Mouse (Mus musculus) limb, embryonic 12.5 days (tissue): ENCODE data around the gene Ccni. TPM values are rescaled to one million over a fixed set of nuclear protein-coding genes. Genes with fewer than 3 reads are reported as not detected.

Experiments
- ATAC-seq: fragments of 200-750 bp; cut with Nextera tagmentation; 2 replicates; pipeline ENCODE4 v1.8.0; 2017; ENCODE audit warnings: low read depth, moderate TSS enrichment; ENCODE audit not compliant: insufficient number of reproducible peaks, insufficient read depth, low FRiP score, low TSS enrichment
- H3K27ac ChIP-seq: fragments of 300-500 bp; sonication (generic); 2 replicates; pipeline ENCODE4 v1.5.1; 2016; ENCODE audit warnings: mild to moderate bottlenecking, moderate library complexity
- H3K27me3 ChIP-seq: fragments of 300-500 bp; sonication (generic); 2 replicates; pipeline ENCODE4 v1.6.1; 2016; ENCODE audit warnings: mild to moderate bottlenecking, moderate library complexity
- H3K36me3 ChIP-seq: fragments of 300-500 bp; sonication (generic); 2 replicates; pipeline ENCODE4 v1.6.1; 2016; ENCODE audit warnings: mild to moderate bottlenecking, moderate library complexity
- H3K4me1 ChIP-seq: fragments of 300-500 bp; sonication (generic); replicated peaks from 2 replicates; pipeline ENCODE4 v1.6.1; 2016
- H3K4me2 ChIP-seq: fragments of 300-500 bp; sonication (generic); 2 replicates; pipeline ENCODE4 v1.6.1; 2016; ENCODE audit warnings: mild to moderate bottlenecking, moderate library complexity
- H3K4me3 ChIP-seq: fragments of 300-500 bp; sonication (generic); replicated peaks from 2 replicates; pipeline ENCODE4 v1.5.1; 2016; ENCODE audit warnings: mild to moderate bottlenecking
- H3K9ac ChIP-seq: fragments of 300-500 bp; sonication (generic); replicated peaks from 2 replicates; pipeline ENCODE4 v1.6.1; 2016; ENCODE audit warnings: mild to moderate bottlenecking, moderate library complexity
- H3K9me3 ChIP-seq: fragments of 300-500 bp; sonication (generic); 2 replicates; pipeline ENCODE4 v1.6.1; 2016; ENCODE audit warnings: mild to moderate bottlenecking, moderate library complexity
- WGBS: fragments of 180-500 bp; shearing (Covaris S2); methylation state at CpG from one replicate; pipeline ENCODE4 v1.1.7; 2016; 5-methylcytosine and 5-hydroxymethylcytosine counted together
- polyA plus RNA-seq: library from polyadenylated mRNA; unstranded; fragments of >200 nt; fragmentation: Nextera tagmentation; extraction: Ambion mirVana; gene quantifications from 2 replicates; pipeline ENCODE4 v1.2.1, GENCODE M21; 2016

Ccni gene
- polyA plus RNA-seq, 1 experiment from 2014 or later = 150 TPM

GRCm38 (mm10) chr5:93154401-93154800 is 51.9 kb downstream of the Ccni start:
- Histone ChIP-seq H3K27ac (no peak overlapping the region), H3K4me1 (peaks cover 16% of the 10 kb centered on the region), H3K36me3 (peaks cover 83% of the 10 kb centered on the region), H3K9ac (no peak overlapping the region), H3K4me2 (no peak overlapping the region), H3K4me3 (no peak overlapping the region), H3K27me3 (no peaks in the 10 kb centered on the region), H3K9me3 (no peaks in the 10 kb centered on the region)
- ATAC-seq = no peak
- 91% methylated on average over 11 of the region's 11 CpGs for WGBS

GRCm38 (mm10) chr5:93152451-93152850 is 53.8 kb downstream of the Ccni start:
- 86% methylated on average over 4 of the region's 4 CpGs for WGBS
- Histone ChIP-seq H3K36me3 (peaks cover 72% of the 10 kb centered on the region), H3K9ac (no peak overlapping the region)

GRCm38 (mm10) chr5:93151985-93152384 is 54.3 kb downstream of the Ccni start:
- no peak overlapping the region for H3K4me3 ChIP-seq
- 85% methylated on average over 6 of the region's 6 CpGs for WGBS
- H3K4me1 ChIP-seq = peaks cover 16% of the 10 kb centered on the region
- H3K9ac ChIP-seq = no peak overlapping the region
- no peaks in the 10 kb centered on the region for H3K27me3 ChIP-seq
- 0 out of 2 replicates have a peak overlapping the region, but pooled peaks have one; percentile 24 for H3K27ac ChIP-seq
- no peak for ATAC-seq
- no peaks in the 10 kb centered on the region for H3K9me3 ChIP-seq
- H3K36me3 ChIP-seq = peaks cover 68% of the 10 kb centered on the region
- no peak overlapping the region for H3K4me2 ChIP-seq

More at GRCm38 (mm10) chr5:93152451-93152850, 53.8 kb downstream of the Ccni start:
- Histone ChIP-seq H3K4me1 (peaks cover 16% of the 10 kb centered on the region), H3K27ac (no peak overlapping the region), H3K4me3 (no peak overlapping the region), H3K4me2 (no peak overlapping the region), H3K9me3 (no peaks in the 10 kb centered on the region), H3K27me3 (no peaks in the 10 kb centered on the region)
- no peak; the same call in 1 of the 2 replicates for ATAC-seq

- peaks cover 25% of the 10 kb centered on the region for H3K4me1 ChIP-seq
- ATAC-seq = no peak
- H3K9ac ChIP-seq = no peak overlapping the region
- no peaks in the 10 kb centered on the region for H3K27me3 ChIP-seq
- WGBS = 86% methylated on average over 12 of the region's 12 CpGs
- no peak overlapping the region for H3K4me2 ChIP-seq
- no peaks in the 10 kb centered on the region for H3K9me3 ChIP-seq
- H3K36me3 ChIP-seq = peaks cover 60% of the 10 kb centered on the region
- H3K4me3 ChIP-seq = no peak overlapping the region
- no peak overlapping the region; the same call in 1 of the 2 replicates for H3K27ac ChIP-seq
Measured at GRCm38 (mm10) chr5:93149969-93150777, 56.1 kb downstream of the Ccni start.

- Histone ChIP-seq H3K9ac (no peak overlapping the region), H3K4me2 (no peak overlapping the region), H3K27ac (0 out of 2 replicates have a peak overlapping the region, but pooled peaks have one; percentile 35), H3K4me1 (peaks cover 23% of the 10 kb centered on the region), H3K36me3 (peaks cover 62% of the 10 kb centered on the region), H3K27me3 (no peaks in the 10 kb centered on the region), H3K4me3 (no peak overlapping the region), H3K9me3 (no peaks in the 10 kb centered on the region)
- ATAC-seq = no peak
- 81% methylated on average over 6 of the region's 6 CpGs for WGBS
Measured at GRCm38 (mm10) chr5:93145504-93145903, 60.8 kb downstream of the Ccni start.

- Histone ChIP-seq H3K36me3 (peaks cover 62% of the 10 kb centered on the region), H3K4me3 (no peak overlapping the region), H3K9ac (no peak overlapping the region), H3K27me3 (no peaks in the 10 kb centered on the region), H3K4me2 (no peak overlapping the region), H3K27ac (peak overlapping the region; percentile 62), H3K9me3 (no peaks in the 10 kb centered on the region), H3K4me1 (peaks cover 19% of the 10 kb centered on the region)
- no peak for ATAC-seq
- WGBS = 25% methylated on average over 5 of the region's 5 CpGs
Measured at GRCm38 (mm10) chr5:93144874-93145273, 61.4 kb downstream of the Ccni start.

GRCm38 (mm10) chr5:93143360-93144091 is 62.8 kb downstream of the Ccni start:
- H3K4me2 ChIP-seq = no peak overlapping the region
- H3K27me3 ChIP-seq = no peaks in the 10 kb centered on the region
- no peak for ATAC-seq
- no peaks in the 10 kb centered on the region for H3K9me3 ChIP-seq
- 0 out of 2 replicates have a peak overlapping the region, but pooled peaks have one; percentile 5 for H3K27ac ChIP-seq
- no peak overlapping the region for H3K4me3 ChIP-seq
- no peak overlapping the region for H3K9ac ChIP-seq
- 49% methylated on average over 12 of the region's 12 CpGs for WGBS
- H3K4me1 ChIP-seq = peaks cover 19% of the 10 kb centered on the region
- H3K36me3 ChIP-seq = peaks cover 70% of the 10 kb centered on the region

- no peak overlapping the region for H3K9ac ChIP-seq
- no peaks in the 10 kb centered on the region for H3K27me3 ChIP-seq
- no peak overlapping the region for H3K27ac ChIP-seq
- H3K4me2 ChIP-seq = no peak overlapping the region
- 87% methylated on average over 5 of the region's 5 CpGs for WGBS
- H3K36me3 ChIP-seq = peaks cover 55% of the 10 kb centered on the region
- no peak overlapping the region for H3K4me3 ChIP-seq
- peaks cover 27% of the 10 kb centered on the region for H3K4me1 ChIP-seq
- H3K9me3 ChIP-seq = 0 out of 2 replicates have a peak, but pooled peaks cover 3% of the 10 kb centered on the region
- ATAC-seq = no peak
Measured at GRCm38 (mm10) chr5:93140747-93141146, 65.5 kb downstream of the Ccni start.

- no peak for ATAC-seq
- Histone ChIP-seq H3K27me3 (no peaks in the 10 kb centered on the region), H3K4me3 (no peak overlapping the region), H3K27ac (no peak overlapping the region), H3K9ac (no peak overlapping the region), H3K4me1 (peaks cover 29% of the 10 kb centered on the region), H3K4me2 (no peak overlapping the region), H3K9me3 (0 out of 2 replicates have a peak, but pooled peaks cover 3% of the 10 kb centered on the region), H3K36me3 (peaks cover 55% of the 10 kb centered on the region)
- WGBS = 87% methylated on average over 9 of the region's 9 CpGs
Measured at GRCm38 (mm10) chr5:93139350-93139749, 66.9 kb downstream of the Ccni start.

- peak overlapping the region; percentile 81 for H3K27ac ChIP-seq
- H3K27me3 ChIP-seq = no peaks in the 10 kb centered on the region
- no peak overlapping the region for H3K9ac ChIP-seq
- peaks cover 49% of the 10 kb centered on the region for H3K4me1 ChIP-seq
- ATAC-seq = peak; percentile 60; the same call in 1 of the 2 replicates
- 56% methylated on average over 5 of the region's 5 CpGs for WGBS
- peaks cover 38% of the 10 kb centered on the region for H3K36me3 ChIP-seq
- H3K9me3 ChIP-seq = 0 out of 2 replicates have a peak, but pooled peaks cover 3% of the 10 kb centered on the region
- H3K4me3 ChIP-seq = no peak overlapping the region
- no peak overlapping the region for H3K4me2 ChIP-seq
Measured at GRCm38 (mm10) chr5:93136956-93137586, 69.2 kb downstream of the Ccni start.
